Mouse (Mus musculus) left cerebral cortex, postnatal 10 days (tissue): ENCODE measurements around the gene Cdip1. TPM values are rescaled to one million over a fixed set of nuclear protein-coding genes. Genes with fewer than 3 reads are reported as not detected.
"Not testable (repeated sequence)": the region's sequence is repeated elsewhere in the genome, so short reads cannot be mapped to it uniquely, and the experiment has no call there.

Experiments used
- DNase-seq, 2 experiments: peaks; one replicate each; pipeline ENCODE4 v3.0.0; 2021 to 2022; ENCODE audit warnings: low spot score in 2 of 2, mixed read lengths in 1 of 2; ENCODE audit errors: extremely low spot score in 1 of 2
- intact Hi-C: fragments of 180-260 bp; cut with DNase I; formaldehyde crosslinking; loops from one replicate; pipeline ENCODE4 v1.15.1; 2025
- total RNA-seq, 2 experiments: library from RNA; stranded (reverse); gene quantifications; 2 replicates each; pipeline ENCODE4 v1.2.3; 2021

Cdip1 gene
- total RNA-seq, 2 experiments from 2014 or later: 128 to 130 TPM

DNA sequence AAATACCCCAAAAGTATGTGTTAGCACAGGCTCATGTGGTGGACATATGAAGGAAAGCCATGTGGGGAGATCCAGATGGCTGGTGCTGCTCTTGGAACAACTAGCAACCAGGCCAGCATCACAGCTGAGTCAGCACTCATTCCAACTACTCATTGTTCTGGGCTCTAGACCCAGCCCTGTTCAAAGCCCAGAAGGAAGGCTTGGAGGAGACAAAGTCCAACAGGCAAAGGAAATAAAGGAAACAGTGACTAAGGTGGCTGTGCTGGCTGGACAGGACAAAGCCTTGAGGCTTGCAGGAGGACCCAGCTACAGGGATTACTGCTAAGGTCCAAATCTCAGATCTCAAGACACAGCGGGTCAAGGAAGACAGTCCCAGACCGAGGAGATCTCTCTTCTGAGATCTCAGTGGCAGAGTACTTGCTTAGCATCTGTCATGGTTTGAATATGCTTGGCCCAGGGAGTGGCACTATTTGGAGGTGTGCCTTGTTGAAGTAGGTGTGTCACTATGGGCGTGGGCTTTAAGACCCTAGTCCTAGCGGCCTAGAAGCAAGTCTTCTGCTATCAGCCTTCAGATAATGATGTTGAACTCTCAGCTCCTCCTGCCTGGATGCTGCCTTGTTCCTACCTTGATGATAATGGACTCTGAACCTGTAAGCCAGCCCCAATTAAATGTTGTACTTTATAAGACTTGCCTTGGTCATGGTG lies 12.0 kb downstream of the Cdip1 start:
- DNase-seq: no peak
- intact Hi-C loops: no loop called here

DNA sequence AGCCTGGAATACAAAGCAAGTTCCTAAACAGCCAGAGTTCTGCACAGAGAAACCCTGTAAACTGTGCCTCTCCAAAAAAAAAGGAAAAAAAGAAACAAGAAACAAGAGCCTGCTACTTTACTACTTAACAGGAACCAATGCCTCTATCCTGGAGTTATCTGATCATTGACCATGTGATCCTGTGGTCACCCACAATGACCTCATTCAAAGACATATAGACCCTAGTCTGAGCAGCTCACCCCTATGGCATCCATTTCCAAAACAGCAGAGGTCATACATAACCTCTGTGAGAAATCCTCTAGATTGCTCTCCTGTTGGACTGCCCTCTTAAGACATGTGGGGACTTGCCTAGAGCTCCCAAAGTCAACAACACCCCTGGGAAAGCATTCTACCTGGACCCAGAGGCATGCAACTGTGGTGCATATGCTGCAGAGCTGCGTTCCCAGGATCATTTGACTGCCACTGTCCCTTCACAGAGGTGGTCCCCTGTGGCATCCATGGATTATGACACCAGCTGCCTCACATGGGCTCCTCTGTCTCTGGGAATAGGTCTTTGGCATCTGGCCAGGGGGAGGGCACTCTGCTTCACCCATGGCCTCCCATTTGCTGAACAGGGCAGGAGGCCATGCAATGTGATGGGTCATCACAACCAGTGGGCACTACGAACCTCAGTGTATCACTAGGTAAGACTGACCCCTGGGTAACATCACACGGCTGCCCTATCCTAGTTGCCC lies 12.8 kb downstream of the Cdip1 start:
- intact Hi-C loops: no loop called here
- DNase-seq: peak in 1 of 2 experiments; percentile 43

- no peak for DNase-seq
- intact Hi-C loops: no loop called here
Measured at GRCm38 (mm10) chr16:4773289-4773970, 16.7 kb downstream of the Cdip1 start.

- DNase-seq: no peak
- intact Hi-C loops: no loop called here
Measured at GRCm38 (mm10) chr16:4768719-4769118, 21.4 kb downstream of the Cdip1 start.

GRCm38 (mm10) chr16:4767012-4767790 lies 22.9 kb downstream of the Cdip1 start:
- intact Hi-C loops: no loop called here
- no peak for DNase-seq

GRCm38 (mm10) chr16:4765852-4766251 lies 24.2 kb downstream of the Cdip1 start:
- DNase-seq: no peak
- intact Hi-C loops: no loop called here

- peak in 1 of 2 experiments; percentile 51 for DNase-seq
- intact Hi-C loops: no loop called here
Measured at GRCm38 (mm10) chr16:4763276-4763675, 26.8 kb downstream of the Cdip1 start.

DNA sequence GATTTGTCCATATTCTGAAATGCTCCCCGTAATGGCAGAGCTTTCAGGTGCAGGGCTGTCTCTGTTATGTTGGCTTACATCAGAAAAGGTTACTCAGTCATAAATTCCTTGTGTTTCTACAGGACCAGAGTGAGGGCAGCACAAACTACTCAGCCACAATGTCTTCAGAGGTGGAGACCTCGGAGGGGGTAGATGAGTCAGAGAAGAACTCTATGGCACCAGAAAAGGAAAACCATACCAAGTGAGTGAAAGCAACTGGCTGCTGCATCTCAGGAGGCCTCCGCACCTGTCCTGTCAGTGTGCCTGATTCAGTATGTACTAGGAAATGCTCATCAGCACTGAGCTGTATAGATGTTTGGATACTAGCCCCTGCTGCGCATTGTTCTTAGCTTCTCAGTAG lies 27.7 kb downstream of the Cdip1 start:
- intact Hi-C loops: no loop called here
- no peak for DNase-seq

DNA sequence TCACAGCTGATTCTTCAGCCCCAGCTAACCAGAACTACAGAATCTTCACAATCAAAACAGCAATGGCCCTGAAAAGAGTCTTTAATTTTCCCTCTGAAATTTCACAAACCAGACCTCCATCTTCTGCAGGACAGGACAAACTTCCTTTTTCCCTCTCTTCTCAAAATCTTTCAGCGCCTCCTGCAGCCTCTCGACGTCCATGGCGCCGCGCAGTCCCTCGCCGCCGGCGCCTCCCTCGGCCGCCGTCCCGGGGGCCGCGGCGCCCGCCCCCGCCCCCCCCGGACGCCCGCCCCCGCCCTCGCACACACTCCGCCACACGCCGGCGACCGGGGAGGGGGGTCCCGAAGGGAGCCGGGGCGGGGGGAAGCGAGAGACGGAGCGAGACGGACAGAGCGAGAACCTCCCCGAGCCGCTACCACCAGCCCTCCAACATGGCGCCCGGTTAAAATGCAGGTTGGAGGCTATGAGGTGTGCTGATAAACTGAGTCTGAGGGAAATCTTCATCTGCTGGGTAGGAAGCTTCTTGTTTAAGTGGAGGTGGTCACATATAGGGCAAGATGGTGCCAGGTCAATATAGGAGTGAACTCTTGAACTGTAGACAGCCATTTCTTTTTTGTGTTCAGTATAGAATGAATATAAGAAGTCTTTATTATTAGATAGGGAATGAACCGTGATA lies 33.3 kb downstream of the Cdip1 start:
- DNase-seq, intact Hi-C loops: not testable (repeated sequence)

DNA sequence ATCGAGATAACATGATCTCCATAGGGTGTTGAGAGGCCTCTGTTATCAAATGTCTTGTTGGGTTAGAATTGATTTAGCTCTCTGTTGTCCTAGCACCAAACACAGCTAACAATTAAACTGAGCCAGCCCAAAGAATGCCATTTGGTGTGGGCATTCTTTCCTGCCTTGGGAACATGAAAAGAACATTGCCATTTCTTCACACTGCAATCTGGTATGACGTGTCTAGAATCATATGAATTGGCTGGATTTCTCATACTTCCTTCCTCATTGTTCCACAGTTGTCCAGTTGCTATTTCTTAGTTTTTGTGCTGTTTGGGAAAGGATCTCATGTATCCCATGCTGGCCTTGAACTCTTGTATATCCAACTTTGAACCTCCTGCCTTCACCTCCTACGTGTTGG lies 36.0 kb downstream of the Cdip1 start:
- no peak for DNase-seq
- intact Hi-C loops: no loop called here

GRCm38 (mm10) chr16:4752155-4752554 lies 37.9 kb downstream of the Cdip1 start:
- intact Hi-C loops: no loop called here
- no peak for DNase-seq

- DNase-seq: no peak
- intact Hi-C loops: no loop called here
Measured at GRCm38 (mm10) chr16:4742186-4742585, 47.9 kb downstream of the Cdip1 start.

DNA sequence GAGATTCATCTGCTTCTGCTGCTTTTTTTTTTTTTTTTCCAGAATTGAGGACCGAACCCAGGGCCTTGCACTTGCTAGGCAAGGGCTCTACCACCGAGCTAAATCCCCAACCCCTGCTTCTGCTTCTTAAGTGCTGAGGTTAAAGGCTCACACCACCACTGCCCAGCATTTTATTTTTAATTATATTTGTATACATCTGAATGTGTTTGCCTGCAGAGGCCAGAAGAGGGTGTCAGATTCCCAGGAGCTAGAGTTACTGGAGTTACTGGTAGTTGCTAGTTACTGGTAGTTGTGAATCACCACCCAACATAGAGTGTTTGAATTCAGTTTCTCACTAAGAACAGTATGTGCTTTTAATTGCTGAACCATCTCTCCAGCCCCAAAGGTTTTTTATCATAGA lies 50.1 kb downstream of the Cdip1 start:
- DNase-seq: no peak
- intact Hi-C loops: no loop called here

DNA sequence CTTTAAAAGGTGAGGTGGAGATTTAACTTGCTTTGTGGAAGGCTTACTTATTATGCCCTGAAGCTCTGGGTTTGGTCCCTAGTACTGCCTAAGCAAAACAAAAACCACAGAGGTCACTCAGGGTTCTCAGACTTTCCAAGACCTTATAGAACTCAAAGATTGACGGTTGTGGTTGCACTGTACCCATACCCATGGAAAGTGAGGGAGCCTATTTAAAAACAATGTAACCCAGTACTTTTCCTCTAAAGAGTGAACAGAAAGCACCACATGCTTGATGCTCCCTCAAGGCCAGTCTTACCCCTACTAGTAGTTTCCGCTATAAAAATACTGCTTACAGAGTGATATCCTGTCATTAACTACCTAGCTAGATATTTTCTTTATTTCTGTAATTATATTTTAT lies 53.8 kb downstream of the Cdip1 start:
- intact Hi-C loops: no loop called here
- DNase-seq: no peak

DNA sequence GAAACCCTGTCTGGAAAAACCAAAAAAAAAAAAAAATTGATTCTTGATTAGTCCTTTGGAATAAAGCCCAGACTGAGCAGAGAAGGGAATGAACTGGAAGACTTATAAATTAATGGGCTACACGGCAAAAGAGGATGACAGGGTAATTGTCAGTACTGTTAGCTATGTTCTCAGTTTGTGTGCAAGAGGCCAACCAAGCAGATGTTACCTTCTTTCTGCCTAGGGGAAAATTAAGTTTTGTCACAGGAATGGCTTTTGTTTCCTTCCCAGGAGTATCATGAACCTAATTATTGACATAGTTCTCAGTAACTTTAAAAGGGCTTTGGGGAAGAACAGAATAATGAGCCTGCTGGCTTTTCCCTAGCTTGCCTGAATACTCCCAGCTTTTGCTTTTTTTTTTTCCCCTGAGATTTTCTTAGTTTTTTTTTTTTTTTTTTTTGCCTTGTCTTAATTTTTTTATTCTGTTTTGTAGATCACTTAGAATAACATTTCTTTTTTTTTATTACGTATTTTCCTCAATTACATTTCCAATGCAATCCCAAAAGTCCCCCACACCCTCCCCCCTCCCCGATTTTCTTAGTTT lies 59.2 kb downstream of the Cdip1 start:
- no peak for DNase-seq
- intact Hi-C loops: no loop called here

GRCm38 (mm10) chr16:4727963-4728362 lies 62.1 kb downstream of the Cdip1 start:
- intact Hi-C loops: no loop called here
- no peak for DNase-seq

- intact Hi-C loops: no loop called here
- no peak for DNase-seq
Measured at GRCm38 (mm10) chr16:4727526-4727925, 62.6 kb downstream of the Cdip1 start.

DNA sequence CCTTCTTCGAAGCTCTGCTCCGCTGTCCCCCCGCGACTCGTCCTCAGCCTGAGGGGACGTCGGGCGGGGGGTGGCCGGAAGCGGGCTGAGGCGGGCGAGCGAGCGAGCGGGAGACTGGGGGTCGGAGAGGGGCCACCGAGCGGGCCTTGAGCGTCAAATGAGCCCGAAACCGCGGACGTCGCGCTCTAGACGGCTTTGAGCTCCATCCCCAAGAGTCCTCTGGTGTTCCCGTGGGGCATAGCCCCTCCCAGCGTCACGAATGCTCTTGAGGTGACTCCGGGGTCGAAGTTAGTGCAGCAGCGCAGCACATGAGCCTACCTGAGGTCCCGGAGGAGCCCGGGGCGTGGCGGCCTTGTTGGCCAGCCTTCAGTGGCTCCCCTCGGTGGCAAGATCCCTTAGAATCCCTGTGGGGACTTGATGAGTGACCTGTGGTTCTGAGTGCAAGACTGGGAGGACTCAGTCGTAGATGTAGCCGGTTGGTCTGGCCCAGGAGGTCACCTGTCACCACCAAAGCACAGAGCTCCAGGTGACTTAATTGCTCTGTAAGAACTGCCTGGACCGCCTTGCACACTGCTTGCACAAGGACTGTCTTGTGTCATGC lies 63.5 kb downstream of the Cdip1 start:
- DNase-seq: no peak
- intact Hi-C loops: no loop called here
